Mouse (Mus musculus) A20 (cell line): Measurements from ENCODE around the gene Erich3.

Source experiments
- DNase-seq: peaks from one replicate; pipeline ENCODE4 v3.0.0-alpha.2; 2011; ENCODE audit warnings: low read depth, low spot score

Gene Erich3

GRCm38 (mm10) chr3:154766321-154766720 is 102.7 kb downstream of the Erich3 start:
- no peak for DNase-seq

DNA sequence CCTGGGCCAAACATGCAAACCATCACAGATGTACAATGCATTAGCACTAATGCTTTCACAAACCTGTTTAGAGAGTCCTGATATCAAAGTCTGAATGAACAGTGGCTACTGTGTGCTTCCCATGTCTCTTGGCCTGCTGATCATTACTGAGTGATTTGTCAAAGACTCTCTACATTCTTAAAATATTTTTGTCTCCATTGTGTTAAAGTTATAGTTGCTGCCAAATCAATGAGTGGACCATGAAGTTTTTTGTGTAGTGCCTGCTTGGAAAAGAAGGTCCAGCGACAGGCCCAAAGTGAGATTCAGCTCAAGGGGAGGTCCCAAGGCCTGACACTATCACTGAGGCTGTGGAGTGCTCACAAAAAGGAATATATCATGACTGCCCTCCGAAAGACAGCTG is 108.0 kb downstream of the Erich3 start:
- no peak for DNase-seq

DNA sequence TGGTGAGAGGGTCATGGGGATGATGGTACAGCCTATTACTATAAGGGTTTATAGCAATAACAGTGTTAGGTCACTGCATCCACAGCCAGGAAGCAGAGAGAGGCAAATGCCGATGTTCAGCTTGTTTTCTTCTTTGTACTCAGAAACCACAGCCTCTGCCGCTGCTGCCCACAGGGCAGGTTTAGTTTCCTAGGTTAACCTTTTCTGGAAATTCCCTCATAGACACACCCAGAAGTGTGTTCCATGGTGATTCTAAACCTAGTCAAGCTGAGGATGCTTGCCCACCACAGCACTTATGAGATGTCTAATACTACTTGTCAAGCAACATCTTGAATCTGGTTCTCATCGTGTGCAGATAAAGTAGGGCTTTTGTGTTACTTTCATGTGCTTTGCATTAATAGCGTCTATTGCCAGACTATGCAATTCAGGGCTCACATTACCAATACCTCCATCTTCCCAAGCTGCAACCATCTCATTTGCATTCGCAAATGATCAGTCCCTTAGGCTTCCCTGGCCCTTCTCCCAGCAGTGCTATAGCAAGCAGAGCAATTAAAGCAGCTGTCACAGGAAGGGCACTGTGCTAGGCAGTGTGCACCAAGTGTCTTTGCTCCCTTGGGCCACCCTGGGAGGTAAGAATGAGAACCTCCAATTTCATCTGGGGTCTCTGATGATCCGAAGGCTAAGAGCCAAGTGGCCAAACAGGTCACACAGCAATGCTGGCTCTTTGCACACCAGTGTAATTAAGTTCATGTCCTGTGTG is 115.4 kb downstream of the Erich3 start:
- DNase-seq, result no peak

DNA sequence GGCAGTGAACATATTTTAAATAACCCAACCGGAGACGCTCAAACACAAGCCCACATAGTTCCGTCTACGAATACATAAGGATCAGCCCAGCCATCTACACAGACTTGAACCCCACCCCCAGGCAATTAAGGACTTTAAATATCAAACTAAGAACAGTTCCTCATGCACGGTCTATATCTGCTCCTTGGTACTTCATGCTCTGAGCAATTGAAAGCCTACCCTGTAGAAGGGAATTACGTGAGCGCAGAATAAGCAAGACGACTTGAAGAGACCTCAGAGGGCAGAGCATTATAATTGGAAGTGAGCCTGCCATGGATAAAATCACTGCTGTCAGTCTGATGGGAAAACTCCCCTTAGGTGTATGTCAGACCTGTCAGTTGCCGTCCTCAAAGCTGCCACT is 122.7 kb downstream of the Erich3 start:
- DNase-seq, result no peak

DNA sequence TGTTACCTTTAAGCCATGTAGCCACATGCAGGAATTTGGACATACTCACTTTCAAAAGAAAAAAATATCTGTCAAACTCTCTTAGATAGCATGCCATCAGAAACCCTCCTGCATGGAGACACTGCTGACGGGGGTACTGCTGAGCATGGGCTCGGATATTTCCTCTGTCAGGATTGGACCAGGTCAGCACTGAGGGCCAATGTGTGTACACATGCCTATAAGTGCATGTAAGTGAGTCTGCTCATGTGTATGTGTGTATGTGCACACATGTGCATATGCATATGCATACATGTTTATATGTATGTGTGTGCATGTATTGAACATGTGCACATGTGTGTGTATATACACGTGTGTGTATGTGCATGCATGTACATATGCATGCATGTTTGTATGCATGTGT is 124.0 kb downstream of the Erich3 start:
- no peak for DNase-seq

DNA sequence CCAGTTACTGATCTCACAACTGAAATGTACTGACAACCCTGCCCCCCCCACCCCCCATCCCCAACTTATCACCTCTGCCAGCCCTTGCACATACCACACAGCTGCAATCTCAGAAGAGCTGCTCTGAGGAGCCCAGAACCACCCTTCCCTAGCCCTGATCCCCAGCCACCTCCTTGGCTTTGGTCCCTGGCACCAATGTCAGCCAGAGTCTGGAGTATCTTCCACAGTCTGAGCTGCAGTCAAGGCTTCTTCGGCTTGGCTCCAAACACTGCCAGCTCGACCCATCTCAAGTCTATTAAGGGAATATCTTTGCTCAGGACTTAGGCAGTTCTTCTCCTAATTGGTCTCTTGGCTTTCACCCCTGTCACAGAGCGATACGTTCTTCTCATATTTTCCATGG is 129.9 kb downstream of the Erich3 start:
- DNase-seq, result no peak

GRCm38 (mm10) chr3:154798806-154799205 is 135.1 kb downstream of the Erich3 start:
- DNase-seq, result no peak

DNA sequence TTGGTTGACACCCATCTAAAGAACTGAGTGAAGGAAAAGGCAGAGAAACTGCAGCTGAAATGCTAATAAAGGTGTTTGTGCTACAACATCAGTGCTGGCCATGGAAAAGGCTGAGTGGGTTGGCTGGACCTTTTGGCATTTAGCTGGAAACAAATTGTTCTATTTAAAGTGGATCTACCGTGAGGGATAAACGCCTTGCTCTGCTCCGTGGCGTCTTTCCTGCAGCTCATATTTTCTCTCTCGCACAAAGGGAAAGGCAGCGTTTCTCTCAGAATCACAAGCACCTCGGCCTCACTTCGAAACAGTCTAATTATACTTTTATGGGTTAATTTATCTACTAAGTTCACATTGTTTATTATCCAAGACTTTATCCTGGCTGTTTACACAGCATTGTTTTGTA is 136.8 kb downstream of the Erich3 start:
- no peak for DNase-seq

- DNase-seq, result no peak
Measured at GRCm38 (mm10) chr3:154800888-154801429, 137.3 kb downstream of the Erich3 start.

DNA sequence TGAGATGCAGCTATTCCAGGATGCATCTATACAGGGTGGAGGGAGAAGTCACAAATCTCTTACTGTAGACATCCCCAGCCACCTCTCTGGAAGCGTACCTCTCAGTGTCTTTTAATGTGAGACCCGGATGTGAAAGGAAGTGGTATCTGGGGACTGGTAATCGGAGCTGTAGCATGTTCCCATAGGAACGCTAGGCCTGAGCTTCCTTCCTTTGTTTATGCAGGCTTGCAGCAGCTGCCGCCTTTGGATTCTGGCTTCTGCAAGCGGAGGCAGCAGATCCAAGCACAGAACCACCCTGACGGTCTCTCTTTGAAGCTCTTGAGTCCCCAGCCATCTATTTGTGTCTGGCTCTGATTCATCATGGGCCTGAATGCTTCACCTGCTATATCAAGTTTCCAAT is 143.0 kb downstream of the Erich3 start:
- no peak for DNase-seq

DNA sequence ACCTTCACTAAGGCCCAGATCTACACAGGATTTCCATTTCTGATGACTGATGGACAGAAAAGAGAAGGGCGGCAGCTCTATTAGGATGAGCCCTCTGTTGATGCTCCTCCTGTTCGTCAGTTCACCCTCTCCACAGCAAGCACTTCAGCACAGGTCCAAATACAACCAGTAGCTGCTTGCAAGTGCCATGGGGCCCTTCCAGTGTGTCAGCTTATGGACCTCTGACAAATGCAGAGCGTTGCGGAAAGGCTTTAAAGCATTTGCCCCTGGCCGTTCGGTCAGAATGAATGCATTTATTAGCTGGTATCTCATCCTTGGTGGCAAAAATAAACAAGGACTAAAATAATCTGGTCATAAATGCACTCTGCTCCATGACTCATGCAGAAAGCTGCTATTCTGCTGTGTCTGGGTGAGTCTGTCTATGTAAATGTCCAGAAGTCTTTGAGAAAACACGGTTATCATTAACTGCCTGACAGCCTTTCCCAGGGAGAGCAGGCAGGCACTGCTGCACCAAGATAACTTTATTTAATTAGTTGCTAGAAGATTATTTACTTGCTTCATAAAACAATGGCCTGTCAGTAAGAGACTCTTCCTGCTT is 146.7 kb downstream of the Erich3 start:
- no peak for DNase-seq

DNA sequence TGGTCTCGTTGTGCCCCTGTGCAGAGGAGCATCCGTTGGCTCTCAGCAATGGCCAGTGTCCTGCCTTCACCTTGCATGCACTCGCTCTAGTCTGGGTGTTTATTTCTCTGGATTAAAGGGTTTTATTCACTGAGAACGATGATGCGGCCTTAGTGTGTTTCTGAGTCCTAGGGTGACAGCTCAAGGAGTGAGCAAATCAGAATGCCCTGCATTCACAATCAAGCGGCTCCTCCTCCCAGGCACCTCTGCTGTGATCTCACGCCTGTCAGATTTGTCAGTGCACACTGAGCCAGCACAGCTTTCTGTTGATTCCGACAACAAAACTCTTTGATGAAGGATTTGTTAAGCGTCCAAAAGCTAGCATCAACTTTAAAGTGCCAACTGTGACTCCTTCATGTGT is 147.6 kb downstream of the Erich3 start:
- no peak for DNase-seq

- no peak for DNase-seq
Measured at GRCm38 (mm10) chr3:154811833-154812232, 148.2 kb downstream of the Erich3 start.

DNA sequence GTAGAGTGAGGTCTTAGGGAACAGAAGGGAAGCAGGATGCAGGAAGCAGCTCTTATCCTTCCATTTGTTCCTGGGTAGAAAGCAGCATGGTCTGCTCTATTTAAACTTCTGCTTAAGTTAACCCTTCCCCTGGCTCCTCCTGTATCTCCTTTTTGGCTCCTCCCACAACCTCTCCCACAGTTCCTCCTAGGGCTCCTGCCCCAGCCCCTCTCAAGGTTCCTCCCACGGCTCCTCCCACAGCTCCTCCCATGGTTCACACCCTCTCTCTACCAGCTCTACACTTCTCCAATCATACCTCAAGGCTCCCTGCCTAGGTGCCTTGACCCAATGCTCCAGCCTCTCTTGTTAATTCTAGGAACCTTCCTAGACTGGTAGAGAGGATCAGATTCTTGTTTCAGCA is 149.2 kb downstream of the Erich3 start:
- DNase-seq, result peak; percentile 25

DNA sequence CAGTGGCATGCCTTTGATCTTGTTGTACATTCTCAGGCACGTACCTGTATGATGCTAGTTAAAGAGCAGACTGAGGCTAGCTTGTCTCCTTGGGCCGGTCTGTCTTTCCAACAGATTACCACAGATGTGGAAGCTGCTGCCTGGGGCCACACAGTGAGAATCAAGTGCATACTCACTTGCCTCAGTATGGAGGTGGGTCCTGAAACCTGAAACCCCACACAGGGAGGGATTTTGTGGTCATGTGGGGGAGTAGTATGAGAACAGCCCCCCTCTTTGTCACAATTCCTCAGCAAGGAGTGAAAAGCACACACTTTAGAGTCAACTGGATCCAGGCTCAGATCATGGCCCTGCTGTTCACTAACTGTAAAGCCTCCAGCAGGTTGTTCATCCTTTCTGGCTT is 151.9 kb downstream of the Erich3 start:
- no peak for DNase-seq

DNA sequence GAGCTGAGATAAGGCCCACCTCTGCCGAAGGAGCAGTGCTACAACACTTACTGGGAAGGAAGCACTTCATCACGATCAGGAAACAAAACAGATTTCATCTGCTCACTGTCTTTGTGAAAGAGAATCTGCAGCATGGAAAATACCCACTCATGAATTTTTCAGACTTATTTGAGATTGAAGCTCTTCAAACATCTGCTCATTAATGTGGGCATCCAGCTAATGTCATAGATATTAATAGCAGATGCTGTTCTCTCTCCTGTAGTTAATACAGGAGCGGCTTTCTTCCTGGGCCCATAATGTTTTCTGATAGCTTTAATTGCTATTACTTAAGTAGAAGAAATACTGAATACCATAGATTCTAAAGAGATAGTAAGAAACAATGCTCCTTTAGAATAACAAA is 152.6 kb downstream of the Erich3 start:
- DNase-seq, result no peak

DNA sequence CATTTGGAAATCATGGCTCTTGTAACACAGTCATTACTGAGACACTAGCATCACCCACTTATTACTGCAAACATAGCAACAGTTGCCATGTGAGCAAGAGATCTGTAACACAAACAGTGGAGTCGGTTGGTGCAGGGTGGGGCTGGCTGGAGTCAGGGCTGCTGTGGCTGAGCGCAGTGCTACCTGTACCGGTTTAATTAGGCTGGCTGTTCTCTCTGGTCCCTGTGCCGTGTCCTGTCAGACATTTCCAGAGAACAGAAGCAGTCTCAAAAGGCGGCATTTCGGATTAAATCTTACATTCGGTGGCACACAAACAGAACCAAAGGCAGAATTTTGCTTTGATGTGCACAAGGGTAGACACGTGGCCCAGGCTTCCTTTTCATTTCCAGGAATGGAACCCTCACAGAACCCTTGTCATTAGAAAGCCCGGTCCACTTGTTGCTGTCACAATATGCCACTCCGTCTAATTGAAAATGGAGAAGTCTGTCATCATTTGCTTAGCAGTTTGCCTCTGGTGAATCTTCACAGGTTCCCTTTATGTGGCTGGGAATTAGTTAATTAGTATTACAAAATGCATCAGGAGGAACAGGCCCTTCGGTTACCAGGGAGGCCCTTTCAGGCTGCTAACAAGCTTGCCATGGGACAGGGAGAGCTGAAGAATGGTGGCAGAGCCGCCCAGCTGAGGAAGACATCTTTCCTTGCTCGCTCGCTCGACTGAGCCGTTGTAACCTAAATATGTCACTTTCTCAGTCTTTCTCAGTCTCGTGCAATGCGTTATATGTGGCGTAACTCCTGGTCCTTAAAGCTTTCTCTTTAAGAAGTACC is 153.4 kb downstream of the Erich3 start:
- no peak for DNase-seq
